Mouse (Mus musculus) kidney, postnatal 0 days (tissue): ENCODE results near the gene Epha2. TPM values are rescaled to one million over a fixed set of nuclear protein-coding genes. Genes with fewer than 3 reads are reported as not detected.

Experiments
- ATAC-seq: fragments of 200-750 bp; cut with Nextera tagmentation; replicated peaks from 2 replicates; pipeline ENCODE4 v1.8.0; 2017; ENCODE audit warnings: low read depth, moderate number of reproducible peaks, moderate TSS enrichment, moderate library complexity; ENCODE audit not compliant: low FRiP score
- DNase-seq: peaks from one replicate; pipeline ENCODE4 v3.0.0-alpha.2; 2016; ENCODE audit warnings: low spot score
- H3K27ac ChIP-seq: fragments of 300-500 bp; sonication (generic); 2 replicates; pipeline ENCODE4 v1.5.1; 2014; ENCODE audit warnings: mild to moderate bottlenecking
- H3K27me3 ChIP-seq: fragments of 300-500 bp; sonication (generic); 2 replicates; pipeline ENCODE4 v1.6.1; 2014; ENCODE audit warnings: low read length, mixed read lengths; ENCODE audit not compliant: insufficient read depth
- H3K36me3 ChIP-seq: fragments of 300-500 bp; sonication (generic); 2 replicates; pipeline ENCODE4 v1.6.1; 2014; ENCODE audit warnings: low read length, mixed read lengths; ENCODE audit not compliant: insufficient read depth
- H3K4me1 ChIP-seq: fragments of 300-500 bp; sonication (generic); replicated peaks from 2 replicates; pipeline ENCODE4 v1.6.1; 2014; ENCODE audit warnings: antibody characterized with exemption, low read length, mixed read lengths; ENCODE audit not compliant: insufficient read depth
- H3K4me2 ChIP-seq: fragments of 300-500 bp; sonication (generic); 2 replicates; pipeline ENCODE4 v1.6.1; 2014; ENCODE audit warnings: mild to moderate bottlenecking, low read length, moderate library complexity, mixed read lengths
- H3K4me3 ChIP-seq: fragments of 300-500 bp; sonication (generic); replicated peaks from 2 replicates; pipeline ENCODE4 v1.5.1; 2014; ENCODE audit warnings: low read depth, low read length
- H3K9ac ChIP-seq: fragments of 300-500 bp; sonication (generic); 2 replicates; pipeline ENCODE4 v1.6.1; 2014; ENCODE audit warnings: low read depth, low read length
- H3K9me3 ChIP-seq: fragments of 300-500 bp; sonication (generic); replicated peaks from 2 replicates; pipeline ENCODE4 v1.6.1; 2016; ENCODE audit warnings: low read length, inconsistent platforms, mixed read lengths
- CTCF ChIP-seq: IDR thresholded peaks from 2 replicates; pipeline ENCODE4 v1.5.1; 2016; ENCODE audit warnings: antibody characterized with exemption, low read depth, mild to moderate bottlenecking, moderate library complexity
- WGBS: fragments of 180-500 bp; shearing (Covaris S2); extraction: QIAGEN DNeasy Blood & Tissue Kit; methylation state at CpG from one replicate; pipeline ENCODE4 v1.1.7; 2014; 5-methylcytosine and 5-hydroxymethylcytosine counted together
- polyA plus RNA-seq: library from polyadenylated mRNA; unstranded; fragments of >200 nt; fragmentation: Nextera tagmentation; extraction: Ambion mirVana; gene quantifications from 2 replicates; pipeline ENCODE4 v1.2.1, GENCODE M21; 2015

Gene Epha2
- polyA plus RNA-seq, 1 experiment from 2014 or later, result 5.6 TPM

- WGBS, result 33% methylated on average over 3 of the region's 3 CpGs
- Histone ChIP-seq H3K4me2 (no peak overlapping the region), H3K9me3 (no peaks in the 10 kb centered on the region), H3K4me1 (peaks cover 23% of the 10 kb centered on the region; the same call in 1 of the 2 replicates), H3K9ac (no peak overlapping the region), H3K36me3 (no peaks in the 10 kb centered on the region), H3K4me3 (no peak overlapping the region), H3K27ac (no peak overlapping the region), H3K27me3 (no peaks in the 10 kb centered on the region)
- no peak for TF ChIP-seq CTCF
- ATAC-seq (0 out of 2 replicates have a peak, but pooled peaks have one; percentile 27), DNase-seq (peak; percentile 42)
Measured at GRCm38 (mm10) chr4:141335263-141335796, 34.3 kb downstream of the Epha2 start.

DNA sequence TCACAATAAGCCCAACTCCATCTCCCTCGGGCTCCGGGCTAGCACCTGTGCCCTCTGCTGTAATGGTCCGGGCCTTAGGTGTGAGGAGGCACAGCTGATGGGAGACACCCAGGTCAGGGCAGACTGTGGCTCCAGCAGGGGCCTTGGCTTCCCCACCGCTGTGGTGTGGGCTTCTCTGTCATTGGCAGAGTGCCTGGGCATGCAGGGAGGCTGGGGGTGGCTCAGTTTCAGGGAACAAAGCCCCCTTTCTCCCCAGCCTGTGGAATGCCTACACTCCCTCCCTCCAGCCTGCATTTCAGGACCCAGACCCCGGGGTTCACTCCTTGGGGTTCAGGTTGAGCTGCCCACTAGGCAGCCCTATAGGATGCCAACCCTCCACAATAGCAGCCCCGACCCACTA, 35.2 kb downstream of the Epha2 start:
- H3K36me3 ChIP-seq, result no peaks in the 10 kb centered on the region
- no peak for TF ChIP-seq CTCF
- DNase-seq, result no peak
- WGBS, result 71% methylated on average over 6 of the region's 6 CpGs
- no peak overlapping the region for H3K9ac ChIP-seq
- no peak for ATAC-seq
- peaks cover 23% of the 10 kb centered on the region; the same call in 1 of the 2 replicates for H3K4me1 ChIP-seq
- no peak overlapping the region for H3K4me2 ChIP-seq
- H3K4me3 ChIP-seq, result no peak overlapping the region
- no peaks in the 10 kb centered on the region for H3K27me3 ChIP-seq
- no peak overlapping the region for H3K27ac ChIP-seq
- no peaks in the 10 kb centered on the region for H3K9me3 ChIP-seq

DNA sequence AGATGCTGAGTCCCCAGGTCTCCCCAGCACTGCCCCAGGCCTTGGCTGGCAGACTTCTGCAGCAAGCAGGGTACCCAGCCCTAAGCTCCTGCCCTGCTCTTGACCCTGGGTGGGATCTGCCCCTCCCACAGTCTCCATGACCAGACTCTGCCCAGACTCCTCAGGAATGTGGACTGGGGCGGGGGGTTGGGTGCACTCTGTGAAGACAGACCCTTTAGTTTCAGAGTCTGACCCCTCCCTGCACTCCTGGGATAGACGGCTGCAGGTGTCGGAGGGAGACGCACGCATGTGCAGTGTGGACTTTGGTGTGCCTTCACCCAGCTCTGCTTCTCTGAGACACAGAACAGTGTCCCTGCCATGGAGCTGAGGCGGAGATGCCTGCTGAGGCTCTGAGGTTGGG, 36.9 kb downstream of the Epha2 start:
- Histone ChIP-seq H3K4me3 (no peak overlapping the region), H3K27me3 (no peaks in the 10 kb centered on the region), H3K4me2 (peak overlapping the region; percentile 18; the same call in 1 of the 2 replicates), H3K36me3 (no peaks in the 10 kb centered on the region), H3K9ac (no peak overlapping the region), H3K9me3 (no peaks in the 10 kb centered on the region), H3K27ac (0 out of 2 replicates have a peak overlapping the region, but pooled peaks have one; percentile 19), H3K4me1 (peaks cover 23% of the 10 kb centered on the region; the same call in 1 of the 2 replicates)
- no peak for TF ChIP-seq CTCF
- ATAC-seq (peak; percentile 55), DNase-seq (peak; percentile 45)
- WGBS, result 27% methylated on average over 6 of the region's 6 CpGs

DNA sequence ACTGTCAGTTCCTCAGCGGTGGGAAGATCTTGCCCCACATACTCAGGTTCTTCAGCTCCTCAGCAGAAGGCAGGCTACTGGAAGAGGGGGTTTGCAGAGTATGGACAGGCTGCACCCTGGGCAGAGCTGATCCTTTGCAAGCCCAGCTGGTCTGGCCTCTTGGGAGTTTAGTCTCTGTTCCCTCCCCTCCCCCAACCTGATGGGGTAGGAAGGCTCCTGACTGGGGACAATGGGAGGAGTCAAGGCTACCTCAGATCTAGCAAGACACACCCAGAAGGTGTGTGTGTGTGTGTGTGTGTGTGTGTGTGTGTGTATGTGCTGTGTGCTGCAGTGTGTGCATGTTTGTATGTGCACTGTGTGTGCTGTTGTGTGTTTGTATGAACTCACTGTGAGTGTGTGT, 37.8 kb downstream of the Epha2 start:
- Histone ChIP-seq H3K9ac (no peak overlapping the region), H3K27ac (no peak overlapping the region), H3K4me1 (peaks cover 23% of the 10 kb centered on the region; the same call in 1 of the 2 replicates), H3K4me3 (no peak overlapping the region), H3K4me2 (no peak overlapping the region), H3K9me3 (no peaks in the 10 kb centered on the region), H3K36me3 (no peaks in the 10 kb centered on the region), H3K27me3 (no peaks in the 10 kb centered on the region)
- DNase-seq (peak; percentile 36), ATAC-seq (no peak)
- no peak for TF ChIP-seq CTCF
- WGBS, result 14% methylated on average over 1 of the region's 1 CpGs

DNA sequence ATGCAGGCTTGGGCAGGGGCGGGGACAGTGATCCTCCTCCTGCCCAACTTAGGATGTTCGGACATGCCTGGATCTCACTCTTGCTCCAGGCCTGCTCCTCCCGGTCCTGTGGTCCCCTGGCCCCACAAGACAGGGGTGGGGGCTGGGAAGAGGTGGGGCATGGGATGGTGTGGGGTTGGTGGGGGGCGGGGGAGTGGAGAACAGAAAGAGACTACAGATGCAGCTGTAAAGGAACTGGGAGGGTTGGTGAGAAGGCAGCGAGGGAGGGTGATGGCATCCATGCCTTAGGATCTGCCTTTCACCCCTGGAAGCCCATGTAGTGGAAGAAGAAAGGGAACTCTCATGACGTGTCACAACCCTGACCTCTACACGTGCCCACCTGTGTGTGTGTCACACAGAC, 40.4 kb downstream of the Epha2 start:
- WGBS, result 76% methylated on average over 7 of the region's 7 CpGs
- no peak overlapping the region for H3K27ac ChIP-seq
- DNase-seq (no peak), ATAC-seq (no peak)
- no peak overlapping the region for H3K4me3 ChIP-seq
- H3K9me3 ChIP-seq, result no peaks in the 10 kb centered on the region
- H3K9ac ChIP-seq, result no peak overlapping the region
- no peak for TF ChIP-seq CTCF
- peaks cover 14% of the 10 kb centered on the region; the same call in 1 of the 2 replicates for H3K4me1 ChIP-seq
- H3K4me2 ChIP-seq, result no peak overlapping the region
- no peaks in the 10 kb centered on the region for H3K27me3 ChIP-seq
- no peaks in the 10 kb centered on the region for H3K36me3 ChIP-seq

DNA sequence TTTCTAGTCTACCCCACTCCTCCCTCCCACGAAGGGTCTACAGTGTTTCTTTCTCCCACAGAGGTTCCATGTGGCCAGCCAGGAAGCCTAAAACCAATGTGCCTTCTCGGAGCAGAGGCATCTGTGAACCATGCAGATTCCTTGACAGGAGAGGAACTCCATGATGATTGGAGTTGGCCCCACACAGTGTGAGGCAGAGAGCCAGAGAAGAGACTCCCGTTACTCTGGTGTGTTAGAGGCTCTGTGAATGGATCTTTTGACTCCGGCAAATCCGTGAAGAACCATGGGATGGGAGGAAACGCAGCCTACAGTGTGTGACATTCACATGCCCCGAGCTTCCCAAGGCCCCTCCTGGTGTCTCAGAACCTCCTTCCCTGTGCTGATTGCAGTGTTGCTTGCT, 42.5 kb downstream of the Epha2 start:
- Histone ChIP-seq H3K4me2 (no peak overlapping the region), H3K27me3 (no peaks in the 10 kb centered on the region), H3K4me3 (no peak overlapping the region), H3K36me3 (no peaks in the 10 kb centered on the region), H3K27ac (no peak overlapping the region), H3K4me1 (0 out of 2 replicates have a peak, but pooled peaks cover 5% of the 10 kb centered on the region), H3K9ac (no peak overlapping the region), H3K9me3 (no peaks in the 10 kb centered on the region)
- WGBS, result 64% methylated on average over 7 of the region's 7 CpGs
- no peak for ATAC-seq
- DNase-seq, result no peak
- no peak for TF ChIP-seq CTCF

- Histone ChIP-seq H3K9me3 (no peaks in the 10 kb centered on the region), H3K4me1 (no peaks in the 10 kb centered on the region), H3K27me3 (no peaks in the 10 kb centered on the region), H3K9ac (no peak overlapping the region), H3K36me3 (no peaks in the 10 kb centered on the region), H3K27ac (no peak overlapping the region), H3K4me3 (no peak overlapping the region), H3K4me2 (no peak overlapping the region)
- TF ChIP-seq CTCF, result no peak
- DNase-seq, result no peak
- no peak for ATAC-seq
- WGBS, result 89% methylated on average over 12 of the region's 12 CpGs
Measured at GRCm38 (mm10) chr4:141345219-141345618, 44.2 kb downstream of the Epha2 start.
